Mouse (Mus musculus): Measurements from ENCODE around the gene Mier2.

Gene Mier2

GRCm38 (mm10) chr10:79539701-79540495, 15.1 kb downstream of the Mier2 start:
- no peak for DNase-seq (ENCODE audit: low spot score in 2 of 2)

- no peak for DNase-seq (ENCODE audit: low spot score in 2 of 2)
Measured at GRCm38 (mm10) chr10:79538873-79539272, 16.1 kb downstream of the Mier2 start.

- DNase-seq (ENCODE audit: low spot score in 2 of 2), result no peak
Measured at GRCm38 (mm10) chr10:79538323-79538722, 16.7 kb downstream of the Mier2 start.

GRCm38 (mm10) chr10:79537781-79538180, 17.2 kb downstream of the Mier2 start:
- DNase-seq (ENCODE audit: low spot score in 2 of 2), result no peak

- DNase-seq (ENCODE audit: low spot score in 2 of 2), result no peak
Measured at GRCm38 (mm10) chr10:79537271-79537670, 17.7 kb downstream of the Mier2 start.

GRCm38 (mm10) chr10:79536461-79537080, 18.4 kb downstream of the Mier2 start:
- no peak for DNase-seq (ENCODE audit: low spot score in 2 of 2)

- DNase-seq (ENCODE audit: low spot score in 2 of 2), result no peak
Measured at GRCm38 (mm10) chr10:79535431-79535830, 19.6 kb downstream of the Mier2 start.

- no peak for DNase-seq (ENCODE audit: low spot score in 2 of 2)
Measured at GRCm38 (mm10) chr10:79534426-79534825, 20.6 kb downstream of the Mier2 start.

GRCm38 (mm10) chr10:79533126-79533911, 21.7 kb downstream of the Mier2 start, which contains the start of gene Plpp2:
Gene Plpp2 (minus strand): TSS chr10:79533796.
- DNase-seq (ENCODE audit: low spot score in 2 of 2), result peak; percentile 57 to 59

- no peak for DNase-seq (ENCODE audit: low spot score in 2 of 2)
Measured at GRCm38 (mm10) chr10:79532678-79533077, 22.3 kb downstream of the Mier2 start.

- no peak for DNase-seq (ENCODE audit: low spot score in 2 of 2)
Measured at GRCm38 (mm10) chr10:79531593-79531992, 23.4 kb downstream of the Mier2 start.

GRCm38 (mm10) chr10:79530721-79531120, 24.3 kb downstream of the Mier2 start:
- no peak for DNase-seq (ENCODE audit: low spot score in 2 of 2)

- DNase-seq (ENCODE audit: low spot score in 2 of 2), result no peak
Measured at GRCm38 (mm10) chr10:79530241-79530640, 24.8 kb downstream of the Mier2 start.

GRCm38 (mm10) chr10:79528081-79528480, 26.9 kb downstream of the Mier2 start:
- DNase-seq (ENCODE audit: low spot score in 2 of 2), result no peak

GRCm38 (mm10) chr10:79527453-79527845, 27.6 kb downstream of the Mier2 start:
- DNase-seq (ENCODE audit: low spot score in 2 of 2), result no peak

GRCm38 (mm10) chr10:79526661-79527452, 28.1 kb downstream of the Mier2 start:
- DNase-seq (ENCODE audit: low spot score in 2 of 2), result no peak

- no peak for DNase-seq (ENCODE audit: low spot score in 2 of 2)
Measured at GRCm38 (mm10) chr10:79525456-79526325, 29.3 kb downstream of the Mier2 start.

GRCm38 (mm10) chr10:79524433-79524832, 30.6 kb downstream of the Mier2 start:
- DNase-seq (ENCODE audit: low spot score in 2 of 2), result no peak

GRCm38 (mm10) chr10:79506709-79507108, 48.3 kb downstream of the Mier2 start:
- no peak for DNase-seq (ENCODE audit: low spot score in 2 of 2)

GRCm38 (mm10) chr10:79502830-79503644, 52.0 kb downstream of the Mier2 start:
- no peak for DNase-seq (ENCODE audit: low spot score in 2 of 2)
